Mouse (Mus musculus) telencephalon, adult 2 months (tissue): ENCODE data around the gene Tatdn2.
"Not testable (repeated sequence)": the region's sequence is repeated elsewhere in the genome, so short reads cannot be mapped to it uniquely, and the experiment has no call there.

Experiments
- DNase-seq: peaks from one replicate; pipeline ENCODE4 v3.0.0-alpha.2; 2011; ENCODE audit warnings: low read depth, low spot score

The Tatdn2 gene

GRCm38 (mm10) chr6:113672029-113672428 lies 24.8 kb upstream of the Tatdn2 start:
- not testable (repeated sequence) for DNase-seq

DNA sequence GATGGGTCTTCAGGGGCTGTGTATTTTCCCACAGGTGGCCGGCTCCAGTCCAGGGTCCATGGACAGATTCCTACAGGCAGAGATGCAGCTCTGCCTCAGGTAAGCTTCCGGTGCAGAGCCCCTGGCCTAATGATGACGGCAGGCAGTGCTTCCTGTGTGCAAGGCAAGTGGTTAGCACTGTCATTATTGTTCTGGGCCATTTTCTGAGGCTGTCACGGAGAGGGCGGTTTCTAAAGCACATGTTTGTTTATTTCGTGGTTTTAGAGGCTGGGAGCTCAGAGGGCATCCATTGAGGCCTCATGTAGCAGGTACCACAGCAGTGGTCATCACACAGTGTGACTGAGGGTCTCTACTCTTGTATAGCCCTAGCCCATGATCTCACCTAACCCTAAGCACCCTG lies 23.9 kb upstream of the Tatdn2 start:
- DNase-seq = no peak

DNA sequence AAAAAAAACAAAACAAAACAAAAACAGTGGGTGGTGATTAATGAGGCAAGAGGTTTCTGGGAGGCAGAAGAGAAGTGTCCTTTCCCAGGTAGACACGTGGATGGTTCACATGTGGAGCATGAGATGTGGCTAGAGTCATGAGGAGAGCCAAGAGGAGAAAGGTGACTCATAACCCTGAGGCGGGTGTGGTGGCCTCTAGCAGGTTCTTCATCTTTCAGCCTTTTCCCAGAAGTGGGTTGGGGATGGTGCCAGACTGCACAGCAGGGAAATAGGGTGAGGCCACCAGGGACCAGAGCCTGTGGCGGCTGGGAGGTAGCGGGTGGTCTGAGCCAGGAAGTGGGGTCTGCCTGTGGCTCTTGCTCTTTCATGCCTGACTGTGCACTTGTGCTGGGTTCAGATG lies 21.6 kb upstream of the Tatdn2 start:
- no peak for DNase-seq

DNA sequence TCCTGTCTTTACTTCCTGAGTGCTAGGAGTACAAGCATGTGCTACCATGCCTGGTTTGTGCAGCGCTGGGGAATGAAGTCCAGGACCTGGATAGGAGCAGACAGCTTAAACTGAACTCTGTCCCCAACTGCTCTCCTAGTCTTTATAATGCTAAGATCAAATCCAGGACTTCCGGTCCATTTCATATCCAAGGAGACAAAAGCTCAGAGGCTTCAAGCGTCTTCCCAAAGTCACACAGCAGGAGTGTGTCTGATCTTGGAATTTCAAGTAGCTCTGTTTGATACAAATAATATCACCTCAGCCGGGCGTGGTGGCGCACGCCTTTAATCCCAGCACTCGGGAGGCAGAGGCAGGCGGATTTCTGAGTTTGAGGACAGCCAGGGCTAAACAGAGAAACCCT lies 20.9 kb upstream of the Tatdn2 start:
- no peak for DNase-seq

DNA sequence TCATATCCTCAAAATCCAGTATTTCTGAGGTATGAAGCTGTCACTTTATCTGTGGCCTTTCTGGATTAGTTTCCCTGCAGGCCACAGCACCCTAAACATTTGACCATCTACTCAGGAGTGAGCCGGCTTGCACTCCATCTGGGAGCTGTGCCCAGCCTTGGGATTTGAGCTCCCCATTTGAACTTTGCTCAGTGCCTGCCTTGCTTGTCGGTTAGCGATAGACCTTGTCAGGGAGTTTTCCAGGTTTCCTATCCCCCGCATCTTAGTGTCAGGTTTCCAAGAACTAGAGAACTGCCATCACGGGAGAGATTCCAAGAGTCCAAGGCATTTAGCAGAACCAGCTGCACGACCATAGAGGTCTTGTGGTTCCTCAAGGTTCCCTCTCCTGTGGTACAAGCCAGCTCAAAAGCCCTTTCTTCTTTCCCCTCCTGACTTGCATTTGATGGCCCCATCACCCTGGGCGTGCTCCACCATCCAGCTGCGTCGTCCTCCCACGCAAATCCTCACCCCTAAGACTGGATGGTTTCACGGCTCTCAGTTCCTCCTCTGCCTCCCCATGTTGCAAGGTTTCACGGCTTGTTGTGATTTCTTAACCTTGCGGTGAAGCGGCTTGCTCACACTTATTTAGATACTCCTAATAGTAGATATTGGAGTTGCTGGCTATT lies 19.6 kb upstream of the Tatdn2 start:
- no peak for DNase-seq

GRCm38 (mm10) chr6:113678246-113679012 lies 18.4 kb upstream of the Tatdn2 start:
- no peak for DNase-seq

DNA sequence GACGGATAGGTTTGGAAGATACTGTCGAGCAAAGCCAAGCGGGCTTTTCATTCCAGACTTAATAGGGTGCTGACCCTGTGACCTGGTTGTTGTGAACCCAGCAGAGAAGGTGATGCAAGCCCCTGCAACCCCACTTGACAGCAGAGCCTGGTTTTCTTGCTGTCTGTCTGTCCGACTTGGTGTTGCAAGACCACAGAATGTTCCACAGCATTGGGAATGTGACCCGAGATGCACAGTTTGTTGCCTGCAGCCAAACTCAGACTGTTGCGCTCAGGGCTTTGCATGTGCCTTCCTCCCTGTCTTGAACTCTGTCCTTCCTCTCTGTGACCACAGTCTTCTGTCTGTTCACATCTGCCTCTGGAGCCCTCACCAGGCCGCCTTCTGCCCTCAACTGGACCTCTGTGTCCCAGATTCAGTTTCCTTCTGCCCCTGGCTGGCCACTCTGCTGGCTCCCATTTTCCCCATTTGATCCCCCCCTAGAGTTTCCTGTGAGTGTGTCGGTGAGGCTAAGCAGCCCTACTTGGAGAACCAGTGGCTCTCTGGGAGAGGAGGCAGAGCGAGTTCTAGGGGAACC lies 16.8 kb upstream of the Tatdn2 start:
- no peak for DNase-seq

GRCm38 (mm10) chr6:113681271-113681670 lies 15.6 kb upstream of the Tatdn2 start:
- no peak for DNase-seq

GRCm38 (mm10) chr6:113683081-113683825 lies 13.6 kb upstream of the Tatdn2 start:
- DNase-seq = no peak

GRCm38 (mm10) chr6:113686551-113687125 lies 10.2 kb upstream of the Tatdn2 start:
- no peak for DNase-seq

DNA sequence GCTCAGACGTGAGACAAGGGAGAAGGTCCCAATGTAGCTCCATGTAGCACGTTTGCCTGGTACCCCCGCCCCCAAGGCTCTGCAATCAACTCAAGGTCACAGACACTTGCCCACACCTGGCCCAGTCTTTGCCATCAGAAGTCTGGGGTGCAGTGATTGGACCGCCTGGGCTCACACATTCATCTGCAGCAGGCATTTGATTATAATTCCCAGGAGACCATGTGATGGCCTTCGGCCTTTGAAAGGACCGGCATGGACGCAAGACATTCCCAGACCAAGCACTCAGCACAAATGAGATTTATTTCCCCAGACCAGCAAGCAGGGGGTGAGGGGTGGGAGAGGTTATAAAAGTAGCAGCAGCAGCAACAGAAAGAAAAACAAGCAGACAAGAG lies 6.8 kb upstream of the Tatdn2 start:
- no peak for DNase-seq

- DNase-seq = no peak
These were observed 6.3 kb upstream of the Tatdn2 start for GRCm38 (mm10) chr6:113690400-113691083.

GRCm38 (mm10) chr6:113691084-113691462 lies 5.8 kb upstream of the Tatdn2 start:
- no peak for DNase-seq

DNA sequence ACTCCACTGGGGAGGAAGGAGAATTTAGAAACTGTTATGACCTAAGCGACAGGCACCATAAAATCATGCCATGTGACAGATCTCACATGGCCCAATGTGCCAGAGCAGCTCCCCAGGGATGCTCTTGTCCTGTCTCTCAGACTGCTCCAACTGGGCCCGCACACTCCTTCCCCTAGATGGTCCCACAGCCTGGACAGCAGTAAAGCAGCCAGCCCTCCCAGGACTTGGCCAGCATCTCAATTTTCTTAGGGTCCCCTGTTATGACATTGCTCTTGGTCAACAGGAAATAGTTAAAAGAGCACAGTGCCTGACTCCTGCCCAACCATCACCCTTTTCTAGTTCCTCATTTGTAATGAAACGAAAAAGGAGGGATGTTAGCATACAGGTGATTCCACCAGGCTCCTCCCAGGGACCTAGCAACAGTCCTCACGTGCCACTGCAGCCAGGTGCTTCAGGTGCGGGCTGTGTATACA lies 4.2 kb upstream of the Tatdn2 start:
- no peak for DNase-seq

- DNase-seq = no peak
These were observed 3.5 kb upstream of the Tatdn2 start for GRCm38 (mm10) chr6:113693377-113693776.

DNA sequence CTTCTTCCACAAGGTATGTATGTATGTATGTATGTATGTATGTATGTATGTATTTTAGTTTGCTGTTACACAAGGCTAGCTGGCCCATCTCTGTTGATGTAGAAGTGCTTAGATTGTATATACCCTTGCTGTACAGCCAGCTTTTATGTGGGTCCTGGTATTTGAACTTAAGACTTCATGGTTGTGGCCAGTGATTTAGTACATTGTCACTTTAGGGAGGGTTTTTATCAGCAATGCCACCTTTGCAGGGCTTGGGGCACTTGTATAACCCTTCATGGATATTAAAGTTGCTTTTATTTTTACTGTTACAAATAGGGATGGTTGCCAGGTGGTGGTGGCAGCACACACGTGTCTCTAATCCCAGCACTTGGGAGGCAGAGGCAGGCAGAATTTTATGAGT lies 1.6 kb upstream of the Tatdn2 start:
- no peak for DNase-seq

- DNase-seq = no peak
These were observed 989 bp upstream of the Tatdn2 start for GRCm38 (mm10) chr6:113695766-113696355.

DNA sequence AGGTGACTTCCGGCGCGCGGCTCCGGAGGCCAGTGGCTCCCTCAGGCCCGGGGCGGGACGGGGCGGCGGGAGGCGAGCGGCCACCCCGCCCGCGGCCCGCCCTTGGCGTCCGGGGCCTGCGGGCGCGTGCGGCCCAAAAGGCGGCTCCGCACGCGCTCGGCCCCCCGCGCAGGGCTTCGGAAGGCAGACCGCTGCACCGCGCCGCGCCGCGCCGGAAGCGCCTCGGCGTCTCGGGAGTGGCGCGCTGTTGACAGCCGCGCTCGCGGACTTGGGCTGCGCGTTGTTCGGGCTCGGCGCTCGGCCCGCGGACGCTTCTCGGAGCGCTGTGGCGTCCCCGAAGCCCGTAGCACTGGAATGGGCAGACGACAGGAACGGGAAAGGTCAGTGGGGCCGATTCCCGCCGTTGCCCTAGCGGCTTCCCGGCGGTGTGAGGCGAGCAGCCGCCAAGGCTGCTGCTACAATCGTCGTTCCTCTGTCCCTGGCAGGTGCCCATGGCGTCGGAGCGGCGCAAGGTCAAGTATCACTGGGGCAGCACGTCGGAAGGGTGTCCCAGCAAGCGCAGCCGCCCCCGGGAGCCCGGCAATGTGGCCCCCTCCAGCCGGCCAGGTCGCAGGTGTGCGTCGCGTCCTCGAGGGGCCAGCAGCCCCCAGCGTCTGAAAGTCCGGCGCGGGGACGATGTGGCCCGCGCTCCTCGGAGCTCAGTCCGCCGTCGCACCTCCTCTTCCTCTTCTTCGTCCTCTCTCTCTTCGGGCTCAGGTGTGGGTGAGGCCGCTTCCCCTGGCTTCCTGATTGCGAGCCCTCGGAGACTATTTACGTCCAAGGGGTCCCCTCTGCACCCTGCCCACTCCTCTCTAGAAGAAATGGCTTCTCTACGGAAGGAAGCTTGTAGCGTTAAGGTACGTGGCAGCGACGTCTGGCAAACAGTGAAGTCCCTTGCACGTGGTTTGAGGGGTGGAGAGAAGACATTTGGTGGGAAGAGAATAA lies 664 bp downstream of the Tatdn2 start:
- no peak for DNase-seq

- DNase-seq = no peak
These were observed 15.9 kb downstream of the Tatdn2 start for GRCm38 (mm10) chr6:113712718-113713117.

GRCm38 (mm10) chr6:113713389-113713788 lies 16.5 kb downstream of the Tatdn2 start:
- not testable (repeated sequence) for DNase-seq
